Mouse (Mus musculus): ENCODE data around the gene Tmem132d. TPM values are rescaled to one million over a fixed set of nuclear protein-coding genes. Genes with fewer than 3 reads are reported as not detected.

The Tmem132d gene
- polyA plus RNA-seq, 1 experiment from 2014 or later = 0.02 TPM

DNA sequence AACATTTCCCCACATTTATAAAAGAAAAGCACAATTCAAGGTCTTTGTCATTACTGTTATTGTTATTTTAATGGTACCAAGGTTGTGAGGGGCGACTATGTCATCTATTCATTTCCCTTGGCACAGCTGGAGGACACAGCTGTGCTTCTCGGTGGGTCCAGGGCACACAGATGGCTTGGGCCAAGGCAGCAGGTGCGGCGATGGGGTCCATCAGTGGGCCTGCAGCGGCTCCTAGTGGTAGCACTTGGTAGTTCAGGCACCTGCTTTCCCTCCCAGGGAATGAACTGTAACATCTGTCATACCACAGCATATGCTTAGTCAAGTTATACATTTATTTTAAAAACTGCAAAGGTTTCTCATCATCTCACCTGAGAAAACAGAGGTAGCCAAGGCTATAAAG, 7.0 kb upstream of the Tmem132d start:
- DNase-seq = peak; percentile 6
- no peak overlapping the region for H3K4me2 ChIP-seq
- no peak overlapping the region for H3K27ac ChIP-seq
- no peaks in the 10 kb centered on the region for H3K36me3 ChIP-seq
- 5% methylated on average over 5 of the region's 5 CpGs for WGBS (ENCODE audit: insufficient replicate concordance)
- H3K9me3 ChIP-seq (replicated peaks) = no peaks in the 10 kb centered on the region
- H3K4me1 ChIP-seq (replicated peaks) = no peaks in the 10 kb centered on the region
- H3K4me3 ChIP-seq (replicated peaks) = no peak overlapping the region
- peaks cover 19% of the 10 kb centered on the region for H3K27me3 ChIP-seq
- no peak for ATAC-seq (ENCODE audit: low read depth)
- no peak overlapping the region for H3K9ac ChIP-seq

- H3K9me3 ChIP-seq (replicated peaks) = no peaks in the 10 kb centered on the region
- no peak overlapping the region for H3K4me3 ChIP-seq (replicated peaks)
- no peak for ATAC-seq (ENCODE audit: low read depth)
- H3K4me1 ChIP-seq (replicated peaks) = no peaks in the 10 kb centered on the region
- WGBS (ENCODE audit: insufficient replicate concordance) = 68% methylated on average over 16 of the region's 16 CpGs
- no peak overlapping the region for H3K4me2 ChIP-seq
- H3K36me3 ChIP-seq = no peaks in the 10 kb centered on the region
- H3K9ac ChIP-seq = no peak overlapping the region
- peaks cover 19% of the 10 kb centered on the region for H3K27me3 ChIP-seq
- DNase-seq = no peak
- H3K27ac ChIP-seq = no peak overlapping the region
These were observed 5.2 kb upstream of the Tmem132d start for GRCm38 (mm10) chr5:128438078-128438477.

DNA sequence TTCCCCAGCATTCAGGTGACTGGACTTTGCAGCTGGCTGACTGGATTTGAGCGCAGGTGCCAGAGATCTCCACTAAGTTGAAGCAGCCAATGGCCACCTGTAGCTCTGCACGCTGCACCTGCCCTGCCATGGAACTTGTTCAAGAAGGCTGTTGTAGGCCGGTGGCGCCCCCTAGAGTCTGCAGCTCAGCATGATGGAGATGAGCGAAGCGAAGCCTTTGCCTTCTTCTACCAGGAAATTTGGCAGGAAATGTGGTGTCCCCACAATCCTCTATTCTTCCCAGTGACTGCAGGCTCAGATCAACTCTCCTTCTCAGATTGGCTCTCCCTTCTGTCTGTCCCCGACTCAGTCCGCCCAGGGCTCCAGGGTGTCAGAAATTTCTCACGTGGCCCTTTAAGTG, 4.0 kb upstream of the Tmem132d start:
- H3K27me3 ChIP-seq = peaks cover 28% of the 10 kb centered on the region
- no peak overlapping the region for H3K4me3 ChIP-seq (replicated peaks)
- H3K4me1 ChIP-seq (replicated peaks) = no peaks in the 10 kb centered on the region
- 23% methylated on average over 9 of the region's 9 CpGs for WGBS (ENCODE audit: insufficient replicate concordance)
- no peak overlapping the region for H3K9ac ChIP-seq
- no peak overlapping the region for H3K4me2 ChIP-seq
- no peaks in the 10 kb centered on the region for H3K9me3 ChIP-seq (replicated peaks)
- H3K36me3 ChIP-seq = no peaks in the 10 kb centered on the region
- H3K27ac ChIP-seq = no peak overlapping the region
- no peak for DNase-seq
- ATAC-seq (ENCODE audit: low read depth) = no peak

DNA sequence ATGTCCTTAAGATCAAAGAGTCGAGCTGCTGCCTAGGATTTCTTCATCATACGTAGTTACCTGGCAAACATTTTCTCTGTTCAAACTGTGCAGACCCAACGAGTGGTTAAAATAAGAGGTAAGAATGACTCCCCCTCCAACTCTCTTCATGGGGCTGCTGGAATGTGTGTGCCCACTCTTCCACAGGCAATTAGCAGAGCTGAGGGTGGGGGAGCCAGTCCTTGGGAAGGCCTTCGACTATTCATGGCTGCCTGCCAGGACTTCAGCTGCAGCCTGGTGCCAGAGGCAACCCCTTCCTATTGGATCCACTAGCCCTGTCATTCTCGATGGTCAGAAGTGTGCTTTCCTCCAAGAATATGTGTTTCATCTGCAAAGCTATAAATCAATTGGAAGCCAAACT, 2.8 kb upstream of the Tmem132d start:
- Histone ChIP-seq H3K4me1 (replicated peaks) (no peaks in the 10 kb centered on the region), H3K36me3 (no peaks in the 10 kb centered on the region), H3K27me3 (peaks cover 32% of the 10 kb centered on the region), H3K9me3 (replicated peaks) (no peaks in the 10 kb centered on the region), H3K9ac (no peak overlapping the region), H3K27ac (no peak overlapping the region), H3K4me2 (no peak overlapping the region), H3K4me3 (replicated peaks) (no peak overlapping the region)
- ATAC-seq (ENCODE audit: low read depth) = no peak
- DNase-seq = no peak
- WGBS (ENCODE audit: insufficient replicate concordance) = 44% methylated on average over 5 of the region's 5 CpGs

DNA sequence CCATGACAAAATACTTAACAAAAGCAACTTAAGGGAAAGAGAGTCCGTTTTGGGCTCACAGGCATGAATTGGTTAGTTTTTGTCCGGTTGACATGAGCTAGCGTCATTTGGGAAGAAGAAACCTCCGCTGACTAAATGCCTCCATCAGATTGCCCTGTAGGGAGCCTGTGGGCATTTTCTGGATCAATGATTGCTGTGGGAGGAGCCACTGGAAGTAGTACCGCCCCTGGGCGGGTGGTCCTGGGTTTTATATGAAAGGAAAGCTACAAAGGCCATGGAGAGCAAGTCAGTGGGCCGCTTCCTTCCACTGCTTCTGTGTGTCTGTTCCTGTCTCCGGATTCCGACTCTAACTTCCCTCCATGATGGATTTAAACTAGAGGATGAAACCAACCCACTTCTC, 909 bp upstream of the Tmem132d start:
- H3K36me3 ChIP-seq = no peaks in the 10 kb centered on the region
- no peak overlapping the region for H3K27ac ChIP-seq
- H3K9ac ChIP-seq = no peak overlapping the region
- ATAC-seq (ENCODE audit: low read depth) = no peak
- H3K4me2 ChIP-seq = no peak overlapping the region
- no peaks in the 10 kb centered on the region for H3K4me1 ChIP-seq (replicated peaks)
- peaks cover 32% of the 10 kb centered on the region for H3K27me3 ChIP-seq
- no peaks in the 10 kb centered on the region for H3K9me3 ChIP-seq (replicated peaks)
- DNase-seq = no peak
- no peak overlapping the region for H3K4me3 ChIP-seq (replicated peaks)
- WGBS (ENCODE audit: insufficient replicate concordance) = 32% methylated on average over 9 of the region's 9 CpGs

GRCm38 (mm10) chr5:128432422-128432821, 455 bp downstream of the Tmem132d start:
- ATAC-seq (ENCODE audit: low read depth) = no peak
- H3K9ac ChIP-seq = no peak overlapping the region
- 7% methylated on average over 27 of the region's 37 CpGs for WGBS (ENCODE audit: insufficient replicate concordance)
- H3K4me3 ChIP-seq (replicated peaks) = no peak overlapping the region
- no peak for DNase-seq
- no peak overlapping the region for H3K4me2 ChIP-seq
- H3K36me3 ChIP-seq = no peaks in the 10 kb centered on the region
- no peaks in the 10 kb centered on the region for H3K9me3 ChIP-seq (replicated peaks)
- H3K27ac ChIP-seq = no peak overlapping the region
- H3K4me1 ChIP-seq (replicated peaks) = no peaks in the 10 kb centered on the region
- peaks cover 32% of the 10 kb centered on the region for H3K27me3 ChIP-seq

DNA sequence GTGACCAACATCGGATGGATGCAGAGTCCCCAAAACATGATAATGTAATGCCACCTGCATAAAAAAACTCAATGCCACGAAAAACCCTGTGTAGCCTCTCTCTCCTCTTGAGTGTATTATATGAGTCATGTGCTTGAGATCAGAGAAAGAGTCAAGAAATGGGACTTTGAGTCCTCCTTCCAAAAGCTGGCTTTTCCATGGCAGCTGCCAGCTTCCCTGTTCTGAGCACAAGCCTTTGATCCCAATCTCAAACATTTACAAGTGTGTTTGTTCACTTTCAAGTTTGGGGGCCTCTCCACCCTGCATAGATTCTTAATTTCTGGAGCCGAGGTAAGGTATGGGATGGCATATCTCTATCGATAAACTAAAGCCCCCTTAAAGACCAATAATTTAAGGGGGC, 8.2 kb downstream of the Tmem132d start:
- Histone ChIP-seq H3K4me1 (replicated peaks) (no peaks in the 10 kb centered on the region), H3K4me3 (replicated peaks) (no peak overlapping the region), H3K36me3 (no peaks in the 10 kb centered on the region), H3K9me3 (replicated peaks) (peaks cover 24% of the 10 kb centered on the region), H3K4me2 (no peak overlapping the region), H3K27me3 (no peaks in the 10 kb centered on the region), H3K9ac (no peak overlapping the region), H3K27ac (no peak overlapping the region)
- WGBS (ENCODE audit: insufficient replicate concordance) = 62% methylated on average over 4 of the region's 4 CpGs
- ATAC-seq (ENCODE audit: low read depth) = no peak
- DNase-seq = no peak

DNA sequence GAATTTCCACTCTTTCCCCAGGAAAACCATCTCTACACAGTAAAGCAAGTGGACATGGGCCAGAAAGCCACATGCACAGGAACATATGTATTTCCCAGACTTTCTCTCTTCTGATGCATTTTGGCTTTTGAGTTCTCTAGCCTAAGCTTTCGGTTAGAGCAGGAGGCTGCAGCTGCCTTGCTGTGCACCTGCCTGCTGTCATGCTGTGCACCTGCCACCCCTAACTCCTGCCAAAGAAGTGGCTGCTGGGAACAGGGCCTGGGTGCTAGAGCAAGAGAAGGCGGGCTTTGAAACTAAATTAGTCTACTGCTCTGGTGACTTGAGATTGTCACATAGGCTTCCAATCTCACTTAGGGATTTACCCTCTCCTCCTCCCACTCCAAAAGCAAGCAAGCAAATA, 8.7 kb downstream of the Tmem132d start:
- no peaks in the 10 kb centered on the region for H3K4me1 ChIP-seq (replicated peaks)
- WGBS (ENCODE audit: insufficient replicate concordance) = 68% methylated on average over 2 of the region's 2 CpGs

DNA sequence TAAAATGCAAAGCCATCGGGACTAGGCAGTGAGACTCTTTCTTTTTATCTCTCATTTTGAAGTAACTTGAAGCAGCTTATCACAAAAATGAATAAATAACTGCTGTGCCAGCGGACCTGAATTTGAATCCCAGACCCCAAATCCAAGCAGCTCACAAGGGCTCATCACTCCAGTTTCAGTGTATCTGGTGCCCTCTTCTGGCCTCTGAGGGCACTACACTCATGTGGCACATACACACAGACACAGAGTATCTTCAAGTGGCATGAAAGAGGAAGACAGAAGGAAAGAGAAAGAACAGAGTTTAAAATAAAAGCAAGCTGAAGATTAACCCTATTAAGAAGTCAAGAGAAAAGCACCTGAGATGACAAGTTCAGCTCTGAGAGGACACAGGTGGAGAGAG, 10.8 kb downstream of the Tmem132d start:
- Histone ChIP-seq H3K4me2 (no peak overlapping the region), H3K9ac (no peak overlapping the region), H3K36me3 (no peaks in the 10 kb centered on the region)

More for the DNA sequence above, 8.7 kb downstream of the Tmem132d start:
- no peaks in the 10 kb centered on the region for H3K27me3 ChIP-seq
- no peak overlapping the region for H3K9ac ChIP-seq
- H3K27ac ChIP-seq = no peak overlapping the region
- ATAC-seq (ENCODE audit: low read depth) (no peak), DNase-seq (no peak)
- H3K36me3 ChIP-seq = no peaks in the 10 kb centered on the region
- H3K9me3 ChIP-seq (replicated peaks) = peaks cover 24% of the 10 kb centered on the region
- H3K4me3 ChIP-seq (replicated peaks) = no peak overlapping the region
- H3K4me2 ChIP-seq = no peak overlapping the region

GRCm38 (mm10) chr5:128418149-128418710, 14.6 kb downstream of the Tmem132d start:
- H3K4me3 ChIP-seq (replicated peaks) = no peak overlapping the region
- DNase-seq (no peak), ATAC-seq (ENCODE audit: low read depth) (no peak)
- no peak overlapping the region for H3K4me2 ChIP-seq
- H3K9me3 ChIP-seq (replicated peaks) = peaks cover 28% of the 10 kb centered on the region
- no peak overlapping the region for H3K27ac ChIP-seq
- H3K4me1 ChIP-seq (replicated peaks) = no peaks in the 10 kb centered on the region
- no peaks in the 10 kb centered on the region for H3K36me3 ChIP-seq
- 62% methylated on average over 11 of the region's 11 CpGs for WGBS (ENCODE audit: insufficient replicate concordance)
- H3K9ac ChIP-seq = no peak overlapping the region
- H3K27me3 ChIP-seq = no peaks in the 10 kb centered on the region

More for the DNA sequence above, 10.8 kb downstream of the Tmem132d start:
- WGBS (ENCODE audit: insufficient replicate concordance) = 68% methylated on average over 2 of the region's 2 CpGs
- H3K4me1 ChIP-seq (replicated peaks) = no peaks in the 10 kb centered on the region
- DNase-seq (no peak), ATAC-seq (ENCODE audit: low read depth) (no peak)
- no peak overlapping the region for H3K4me3 ChIP-seq (replicated peaks)
- peaks cover 28% of the 10 kb centered on the region for H3K9me3 ChIP-seq (replicated peaks)
- no peaks in the 10 kb centered on the region for H3K27me3 ChIP-seq
- no peak overlapping the region for H3K27ac ChIP-seq

GRCm38 (mm10) chr5:128414056-128414455, 18.8 kb downstream of the Tmem132d start:
- Histone ChIP-seq H3K9me3 (replicated peaks) (peaks cover 4% of the 10 kb centered on the region), H3K27me3 (no peaks in the 10 kb centered on the region), H3K9ac (no peak overlapping the region), H3K4me2 (no peak overlapping the region), H3K4me1 (replicated peaks) (no peaks in the 10 kb centered on the region), H3K36me3 (no peaks in the 10 kb centered on the region), H3K27ac (no peak overlapping the region), H3K4me3 (replicated peaks) (no peak overlapping the region)
- DNase-seq (no peak), ATAC-seq (ENCODE audit: low read depth) (no peak)
- WGBS (ENCODE audit: insufficient replicate concordance) = 49% methylated on average over 8 of the region's 8 CpGs

GRCm38 (mm10) chr5:128412306-128412705, 20.6 kb downstream of the Tmem132d start:
- WGBS (ENCODE audit: insufficient replicate concordance) = 51% methylated on average over 6 of the region's 6 CpGs

More at GRCm38 (mm10) chr5:128412306-128412705, 20.6 kb downstream of the Tmem132d start:
- Histone ChIP-seq H3K4me2 (no peak overlapping the region), H3K36me3 (no peaks in the 10 kb centered on the region), H3K27ac (no peak overlapping the region), H3K9ac (no peak overlapping the region), H3K4me3 (replicated peaks) (no peak overlapping the region), H3K9me3 (replicated peaks) (peaks cover 5% of the 10 kb centered on the region), H3K4me1 (replicated peaks) (no peaks in the 10 kb centered on the region), H3K27me3 (no peaks in the 10 kb centered on the region)
- ATAC-seq (ENCODE audit: low read depth) = no peak
- no peak for DNase-seq
